Mouse (Mus musculus): ENCODE data around the gene Ano10.

Gene Ano10

GRCm38 (mm10) chr9:122290192-122290591, 4.0 kb downstream of the Ano10 start:
- no peak for DNase-seq (ENCODE audit: low spot score)

- DNase-seq (ENCODE audit: low spot score) = no peak
Observed at GRCm38 (mm10) chr9:122288416-122288815, 5.8 kb downstream of the Ano10 start.

DNA sequence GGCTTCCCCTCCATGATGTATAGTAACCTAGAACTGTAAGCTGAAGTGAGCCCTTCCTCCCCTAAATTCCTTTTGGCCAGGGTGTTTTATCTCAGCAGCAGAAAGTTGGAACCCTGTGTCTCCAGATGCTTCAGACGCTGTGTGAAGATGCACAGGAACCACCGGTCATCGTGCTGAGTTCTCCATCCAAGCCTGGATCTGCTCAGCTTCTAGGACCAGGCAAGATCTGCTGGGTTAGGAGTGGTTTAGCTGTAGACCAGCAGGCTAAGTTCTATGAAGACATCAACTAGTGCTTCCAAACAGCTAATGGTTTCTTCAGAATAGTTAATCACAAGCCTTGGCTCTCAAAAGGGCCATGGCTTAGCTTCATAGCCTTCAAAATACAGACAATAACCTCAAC, 6.7 kb downstream of the Ano10 start:
- no peak for DNase-seq (ENCODE audit: low spot score)

DNA sequence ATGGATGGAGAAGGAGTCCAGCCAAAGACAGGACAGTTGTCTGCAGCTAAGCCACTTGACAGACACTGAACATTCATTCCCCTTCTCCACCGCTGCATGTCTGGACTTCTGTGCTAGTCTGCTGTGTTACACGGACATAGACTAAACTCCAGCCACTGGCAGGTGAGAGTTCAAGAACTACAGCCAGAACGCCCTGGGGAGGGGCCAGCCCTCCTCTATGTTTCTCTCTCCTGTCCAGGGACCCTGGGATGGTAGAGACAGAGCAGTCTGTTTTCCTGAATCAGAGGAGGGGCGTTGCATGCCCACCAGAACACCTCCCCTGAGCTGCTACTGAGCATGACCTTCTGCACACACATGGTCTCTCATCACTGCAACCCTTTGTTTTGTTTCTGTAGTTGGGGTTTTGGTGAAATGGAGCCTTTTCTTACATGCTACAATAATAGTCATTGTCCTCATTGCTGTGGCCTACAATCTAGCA, 8.4 kb downstream of the Ano10 start:
- DNase-seq (ENCODE audit: low spot score) = no peak

DNA sequence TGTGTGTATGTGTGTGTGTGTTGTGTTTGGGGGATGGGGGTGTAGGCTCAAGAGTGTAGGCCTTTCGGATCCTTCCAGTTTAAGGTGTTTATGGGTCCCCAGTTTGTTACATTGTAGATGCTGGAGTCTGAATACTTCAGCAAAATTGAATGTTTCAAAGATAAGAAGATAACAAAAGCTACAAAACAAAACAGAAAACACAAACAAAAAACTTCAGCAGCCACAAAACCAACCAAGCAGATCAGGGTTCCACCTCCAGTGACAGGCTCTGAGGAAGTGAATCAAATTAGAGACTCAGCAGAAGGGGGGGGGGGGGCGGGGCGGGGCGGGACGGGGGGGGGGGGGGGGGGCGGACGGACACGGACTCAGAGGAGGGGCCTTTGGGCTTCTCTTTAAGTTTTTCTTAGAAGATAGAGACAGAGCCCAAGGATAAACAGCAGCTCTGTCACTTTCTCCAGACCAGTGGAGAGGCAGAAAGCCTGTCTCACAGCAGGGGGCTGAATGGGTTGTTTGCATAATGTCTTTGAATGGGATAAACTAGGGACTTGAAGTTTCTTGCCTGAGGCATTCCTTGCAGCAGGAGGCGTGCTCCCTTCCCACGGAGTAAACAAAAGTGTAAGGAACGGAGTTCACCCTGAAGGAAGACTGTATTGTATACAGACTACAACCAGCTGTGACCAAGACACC, 8.9 kb downstream of the Ano10 start:
- DNase-seq (ENCODE audit: low spot score) = no peak

GRCm38 (mm10) chr9:122284696-122285095, 9.5 kb downstream of the Ano10 start:
- no peak for DNase-seq (ENCODE audit: low spot score)

DNA sequence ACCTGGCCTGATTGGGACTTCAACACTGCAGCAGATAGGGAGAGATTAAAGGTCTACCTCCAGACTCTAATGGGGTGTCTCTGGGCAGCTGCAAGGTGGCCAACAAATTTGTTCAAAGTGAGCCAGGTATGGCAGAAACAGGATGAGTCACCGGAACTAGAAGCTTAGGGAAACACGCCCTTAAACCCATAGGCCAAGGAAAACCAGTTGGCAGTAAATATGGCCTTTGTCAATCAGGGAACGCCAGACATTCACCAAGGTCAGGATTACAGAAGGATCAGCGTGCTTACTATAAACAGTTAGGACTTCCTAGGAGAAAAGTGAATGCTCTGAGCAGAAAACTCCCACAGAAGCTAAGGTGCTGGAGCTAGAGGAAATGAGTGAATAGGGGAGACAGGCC, 13.2 kb downstream of the Ano10 start:
- DNase-seq (ENCODE audit: low spot score) = no peak

DNA sequence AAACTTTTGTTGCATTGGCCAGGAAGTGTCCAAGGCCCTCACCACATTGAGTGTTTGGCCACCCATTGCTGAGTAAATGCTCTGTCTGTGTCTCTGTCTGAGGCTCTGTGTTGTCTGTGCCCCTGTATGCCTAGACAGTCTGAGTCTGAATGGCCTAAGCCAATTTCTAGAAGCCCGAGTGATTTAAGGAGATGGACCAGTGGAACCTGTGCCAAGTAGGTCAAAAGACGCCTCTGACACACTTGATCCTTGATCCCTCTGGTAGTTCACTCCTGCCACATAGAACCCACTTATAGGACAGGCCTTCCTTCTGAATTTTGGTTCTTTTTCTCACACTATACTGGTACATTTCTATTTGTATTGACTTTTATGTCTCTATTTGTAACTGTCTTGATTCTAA, 17.6 kb downstream of the Ano10 start:
- DNase-seq (ENCODE audit: low spot score) = no peak

GRCm38 (mm10) chr9:122276134-122276533, 18.1 kb downstream of the Ano10 start:
- no peak for DNase-seq (ENCODE audit: low spot score)

DNA sequence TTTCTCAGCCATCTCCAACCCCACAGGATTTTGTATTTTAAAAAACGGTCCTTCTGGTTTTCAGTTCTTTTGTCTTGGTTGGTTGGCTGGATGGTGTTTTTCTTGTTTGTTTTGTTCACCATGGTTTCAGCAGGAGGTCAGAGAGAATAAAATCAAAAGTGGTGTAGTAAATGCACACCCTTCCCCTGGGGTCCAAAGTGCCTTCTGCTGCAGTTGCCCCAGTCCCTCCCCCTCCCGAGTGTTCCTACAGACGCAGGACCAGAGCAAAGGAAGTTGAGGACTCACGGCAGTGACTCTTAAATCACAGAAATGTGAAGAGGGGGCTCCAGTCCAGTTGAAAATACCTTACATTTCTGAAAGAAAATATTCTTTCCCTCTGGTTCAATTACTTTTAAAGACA, 19.9 kb downstream of the Ano10 start:
- DNase-seq (ENCODE audit: low spot score) = no peak

DNA sequence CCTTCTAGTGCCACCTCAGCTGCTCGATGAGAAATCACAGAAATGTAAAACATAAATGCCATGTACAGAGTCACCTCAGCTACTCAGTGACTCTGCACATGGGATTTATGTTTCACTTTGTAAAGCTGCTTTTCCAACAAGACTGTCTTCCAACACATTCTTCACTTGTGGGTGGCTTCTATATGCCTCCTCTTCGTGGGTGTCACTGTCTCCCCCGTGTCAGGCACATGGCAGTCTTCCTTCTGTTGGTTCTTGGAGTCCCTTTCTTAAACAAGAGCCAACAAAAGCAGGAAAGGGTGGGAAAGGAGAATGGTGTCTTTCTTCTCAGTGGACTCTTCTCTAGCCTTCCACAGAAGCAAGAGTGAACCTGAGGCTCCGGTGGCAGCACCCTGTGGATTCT, 20.3 kb downstream of the Ano10 start:
- no peak for DNase-seq (ENCODE audit: low spot score)

DNA sequence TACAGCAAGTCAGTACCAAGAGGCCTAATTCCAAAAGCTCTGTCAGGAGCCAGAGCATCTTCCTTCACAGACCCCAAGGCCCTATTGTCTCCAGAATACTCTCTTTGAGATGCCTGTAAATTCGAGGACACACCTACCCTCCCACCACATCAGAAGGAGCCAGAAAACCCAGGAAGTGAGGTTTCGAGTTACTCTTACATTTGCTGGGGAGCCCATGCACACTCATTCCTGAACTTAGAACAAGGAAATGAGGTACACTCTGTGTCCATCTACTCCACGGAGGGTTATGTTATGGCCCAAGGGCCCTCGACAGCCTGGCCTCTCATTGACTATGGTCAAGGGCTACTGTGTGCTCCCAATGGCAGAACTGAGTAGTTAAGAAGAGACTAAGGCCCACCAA, 22.4 kb downstream of the Ano10 start:
- DNase-seq (ENCODE audit: low spot score) = no peak

DNA sequence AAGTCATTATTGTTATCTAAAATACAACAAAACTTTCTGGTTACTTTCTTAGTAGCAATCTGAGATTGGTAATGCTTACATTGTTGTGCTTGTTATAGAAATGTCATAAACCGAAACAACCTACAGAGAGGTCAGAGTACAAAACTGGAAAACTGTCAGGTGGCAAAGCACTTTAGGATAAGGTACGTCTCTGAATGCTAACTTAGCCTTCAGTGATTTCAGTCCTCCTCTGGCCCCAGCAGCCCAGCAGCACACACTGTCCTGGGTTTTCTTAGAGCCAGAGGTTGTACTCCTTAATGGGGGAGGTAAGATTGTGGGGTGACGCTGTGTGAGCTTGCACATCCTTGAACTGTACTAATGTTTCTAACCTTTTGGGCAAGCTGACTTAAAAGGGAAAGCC, 22.9 kb downstream of the Ano10 start:
- DNase-seq (ENCODE audit: low spot score) = no peak

DNA sequence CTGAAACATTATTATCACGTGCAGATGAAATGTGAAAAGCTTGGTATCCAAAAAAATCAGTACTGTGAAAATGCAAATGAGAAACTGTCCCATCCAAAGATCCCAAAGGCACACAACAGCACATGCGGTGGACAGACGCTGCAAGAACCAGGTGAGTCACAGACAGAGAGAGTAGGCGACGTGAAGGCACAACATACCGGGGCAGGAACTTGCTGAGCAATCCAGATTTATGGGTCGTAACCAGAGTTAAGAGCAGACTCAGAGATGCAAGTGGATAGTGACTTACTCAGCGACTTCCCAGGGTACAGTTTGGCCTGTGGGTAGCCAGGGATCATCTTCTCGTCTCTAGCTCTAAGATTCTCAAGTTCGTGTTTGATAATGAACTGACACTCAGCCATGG, 23.3 kb downstream of the Ano10 start:
- no peak for DNase-seq (ENCODE audit: low spot score)

DNA sequence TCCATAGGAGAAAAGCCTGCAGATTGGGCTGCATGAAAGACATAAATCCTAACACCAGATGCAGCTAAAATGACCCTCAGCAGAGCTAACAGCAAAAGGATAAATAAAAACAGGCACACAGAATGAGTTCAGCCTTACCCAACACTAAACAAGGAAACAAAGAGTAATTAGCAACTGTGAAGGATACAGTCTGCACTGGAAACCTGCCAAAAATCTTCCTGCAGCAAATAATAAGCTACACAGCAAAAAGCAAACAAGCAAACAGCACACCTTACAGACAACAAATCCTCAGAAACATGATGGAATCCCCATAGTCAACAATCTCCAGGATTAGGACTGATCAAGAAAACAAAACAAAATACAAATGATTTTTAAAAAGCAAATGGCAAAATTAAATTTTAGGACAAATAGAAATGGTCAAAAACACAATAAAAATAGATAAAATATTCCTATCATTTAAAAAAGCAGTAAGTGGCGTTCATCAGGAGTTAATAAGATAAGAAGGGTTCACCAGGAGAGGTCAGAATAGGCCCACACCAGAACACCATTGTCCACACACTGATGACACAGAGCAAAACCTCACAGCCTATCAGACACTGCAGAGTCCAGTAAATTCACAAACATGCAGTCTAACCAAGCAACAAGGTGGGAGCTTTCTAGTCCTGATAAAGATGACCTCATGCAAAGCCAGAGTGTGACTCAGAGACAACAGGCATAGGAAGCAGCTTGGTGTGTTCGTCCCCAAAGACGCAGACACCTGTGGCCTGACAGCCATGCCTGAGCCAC, 24.8 kb downstream of the Ano10 start:
- DNase-seq (ENCODE audit: low spot score) = no peak

DNA sequence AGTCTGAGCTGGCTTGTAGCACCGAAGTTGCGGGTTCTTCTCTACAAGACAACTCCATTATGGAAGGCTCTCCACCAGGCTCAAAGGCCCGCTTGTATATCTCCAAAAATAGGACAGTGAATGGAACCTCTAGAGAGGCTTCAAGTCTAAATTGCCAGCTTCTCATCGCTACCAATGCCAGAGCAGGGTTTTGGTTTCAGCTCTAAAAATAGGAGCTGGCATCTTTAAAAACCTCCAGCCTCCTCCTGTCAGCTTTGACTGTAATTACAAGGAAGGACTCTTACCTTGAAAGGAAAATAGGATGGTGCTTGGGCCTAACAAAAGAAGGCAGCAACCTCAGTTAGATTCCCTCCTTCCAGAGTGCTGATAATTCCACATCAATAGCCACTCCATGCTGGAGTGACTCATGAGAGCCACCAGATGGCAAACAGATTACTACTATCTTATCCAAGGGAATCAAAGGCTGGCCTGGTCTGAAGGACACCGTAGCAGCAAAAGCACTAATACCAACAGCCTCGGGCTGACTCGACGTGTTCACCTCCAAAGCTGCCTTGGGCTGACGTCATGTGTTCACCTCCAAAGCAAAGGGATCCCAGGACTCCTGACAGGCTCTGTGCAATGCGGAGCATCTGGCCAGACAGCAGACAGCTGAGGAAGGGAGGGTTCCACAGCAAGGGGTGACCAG, 28.6 kb downstream of the Ano10 start:
- no peak for DNase-seq (ENCODE audit: low spot score)

GRCm38 (mm10) chr9:122263140-122263539, 31.1 kb downstream of the Ano10 start:
- no peak for DNase-seq (ENCODE audit: low spot score)

DNA sequence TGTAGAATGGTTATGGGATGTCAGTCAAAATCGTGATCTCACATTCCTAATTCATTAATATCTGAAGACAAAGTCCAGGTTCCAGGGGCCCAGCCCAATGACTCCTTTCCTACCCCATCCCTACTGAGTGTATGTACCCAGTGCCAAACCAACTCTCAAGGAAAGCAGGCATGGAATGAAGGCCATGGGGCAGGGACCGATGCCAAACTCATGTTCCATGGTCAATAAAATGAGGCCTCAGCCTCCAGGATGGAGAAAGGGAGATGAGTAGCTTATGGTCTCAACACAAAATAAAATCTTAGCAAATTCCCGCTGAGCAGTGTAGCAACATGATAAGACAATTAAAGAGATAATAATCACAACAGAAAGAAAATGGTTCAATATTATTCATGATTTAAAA, 39.8 kb downstream of the Ano10 start:
- DNase-seq (ENCODE audit: low spot score) = no peak

GRCm38 (mm10) chr9:122252113-122252512, 42.1 kb downstream of the Ano10 start:
- no peak for DNase-seq (ENCODE audit: low spot score)

- no peak for DNase-seq (ENCODE audit: low spot score)
Observed at GRCm38 (mm10) chr9:122248168-122248567, 46.1 kb downstream of the Ano10 start.

DNA sequence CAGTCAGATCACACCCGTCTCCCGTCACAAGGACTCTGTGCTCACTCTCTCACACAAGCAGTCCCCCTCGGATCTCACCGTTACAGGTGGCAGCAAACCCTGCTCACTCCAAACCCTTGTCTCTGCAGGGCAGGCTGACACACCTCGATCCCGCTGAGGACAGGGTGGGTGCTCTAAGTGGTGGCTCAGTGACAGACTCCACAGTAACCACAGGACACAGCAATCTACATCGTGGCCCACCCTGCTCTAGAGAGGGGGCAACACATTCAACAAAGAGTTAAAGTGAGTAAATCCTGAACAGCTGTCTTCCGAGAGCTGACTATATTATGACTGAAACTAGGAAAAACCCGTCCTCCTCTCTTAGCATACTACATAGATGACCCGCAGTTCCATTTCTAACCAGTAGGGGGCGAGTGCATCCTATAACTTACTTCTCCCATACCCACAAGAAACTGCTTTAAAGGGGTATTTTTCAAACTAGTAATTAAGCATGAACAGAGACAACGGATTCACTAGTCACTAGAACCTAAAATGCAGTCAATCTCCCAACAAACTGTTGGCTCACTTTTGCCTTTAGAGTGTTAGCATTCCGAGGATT, 46.7 kb downstream of the Ano10 start:
- peak; percentile 95 for DNase-seq (ENCODE audit: low spot score)

- no peak for DNase-seq (ENCODE audit: low spot score)
Observed at GRCm38 (mm10) chr9:122245879-122246278, 48.3 kb downstream of the Ano10 start.

GRCm38 (mm10) chr9:122245471-122245870, 48.8 kb downstream of the Ano10 start:
- no peak for DNase-seq (ENCODE audit: low spot score)

All from layer of hippocampus, adult 9-10 months (tissue).